Mouse (Mus musculus): ENCODE measurements around the gene Duoxa1.
A peak's percentile ranks its signal among the peaks of the same experiment; 100 is the strongest.
"Not testable (repeated sequence)": the region's sequence is repeated elsewhere in the genome, so short reads cannot be mapped to it uniquely, and the experiment has no call there.

Duoxa1 gene

GRCm38 (mm10) chr2:122313536-122313935 lies at the start of gene Duoxa1:
Gene Duoxa1, minus strand, starts transcription at chr2:122313730.
- DNase-seq, result no peak

- no peak for DNase-seq
Measured at GRCm38 (mm10) chr2:122362622-122363523, 49.3 kb upstream of the Duoxa1 start.

- DNase-seq, result no peak
Measured at GRCm38 (mm10) chr2:122361868-122362621, 48.5 kb upstream of the Duoxa1 start.

DNA sequence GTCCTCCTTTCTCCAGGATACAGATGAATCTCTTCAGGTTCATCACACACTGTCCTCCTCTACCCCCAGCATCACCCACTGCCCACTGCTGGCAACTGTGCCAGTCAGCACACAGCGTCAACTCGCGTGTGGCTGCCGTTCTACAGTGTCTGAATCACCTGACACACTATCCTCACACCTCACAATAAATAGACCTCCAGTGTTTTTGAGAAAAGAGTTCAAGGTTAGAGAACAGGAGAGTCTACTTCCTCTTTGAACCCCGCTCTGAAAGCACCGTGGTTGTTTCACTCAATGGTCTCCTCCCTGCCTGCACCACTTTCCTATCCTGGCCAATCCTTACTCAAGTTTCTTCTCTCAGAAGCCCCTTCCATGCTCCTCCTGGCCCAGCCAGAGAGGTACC lies 47.7 kb upstream of the Duoxa1 start:
- no peak for DNase-seq

- DNase-seq, result no peak
Measured at GRCm38 (mm10) chr2:122360310-122360709, 46.8 kb upstream of the Duoxa1 start.

DNA sequence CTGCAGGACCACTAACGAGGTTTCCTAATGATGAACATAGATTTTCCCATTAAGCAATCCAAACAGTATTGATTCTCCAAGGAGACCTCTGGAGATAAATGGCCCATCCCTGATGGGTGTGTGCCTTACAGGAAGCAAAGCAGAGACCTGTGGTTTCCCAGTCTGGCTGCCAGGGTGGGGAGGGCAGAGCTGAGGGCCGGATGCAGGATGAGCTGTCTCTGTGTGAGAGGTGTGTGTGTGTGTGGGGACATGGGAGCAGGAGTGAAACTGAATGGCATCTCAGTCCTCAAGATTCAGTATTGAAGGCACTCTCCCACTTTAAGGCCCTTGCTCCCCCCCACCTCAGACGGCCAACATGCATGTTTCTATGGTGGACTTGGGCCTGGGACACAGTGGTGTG lies 42.7 kb upstream of the Duoxa1 start:
- DNase-seq, result no peak

DNA sequence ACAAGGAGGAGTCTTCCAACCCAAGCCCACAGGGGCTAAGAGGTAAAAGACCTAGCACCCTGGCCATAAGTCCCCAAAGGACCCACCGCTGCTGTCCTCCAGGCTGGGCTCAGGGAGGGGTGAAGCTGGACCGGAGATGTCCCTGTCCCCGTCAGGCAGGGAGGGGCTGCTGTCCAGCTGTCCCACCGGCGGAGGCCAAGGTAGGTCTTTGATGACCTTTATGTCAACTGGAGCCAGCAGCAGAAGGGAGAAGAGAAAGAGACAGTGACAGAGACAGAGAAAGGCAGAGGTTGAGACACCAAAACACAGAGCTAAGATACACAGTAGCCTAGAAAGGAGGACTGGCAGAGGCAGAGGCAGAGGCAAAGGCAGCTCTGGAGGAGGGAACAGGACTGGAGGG lies 41.9 kb upstream of the Duoxa1 start:
- no peak for DNase-seq

DNA sequence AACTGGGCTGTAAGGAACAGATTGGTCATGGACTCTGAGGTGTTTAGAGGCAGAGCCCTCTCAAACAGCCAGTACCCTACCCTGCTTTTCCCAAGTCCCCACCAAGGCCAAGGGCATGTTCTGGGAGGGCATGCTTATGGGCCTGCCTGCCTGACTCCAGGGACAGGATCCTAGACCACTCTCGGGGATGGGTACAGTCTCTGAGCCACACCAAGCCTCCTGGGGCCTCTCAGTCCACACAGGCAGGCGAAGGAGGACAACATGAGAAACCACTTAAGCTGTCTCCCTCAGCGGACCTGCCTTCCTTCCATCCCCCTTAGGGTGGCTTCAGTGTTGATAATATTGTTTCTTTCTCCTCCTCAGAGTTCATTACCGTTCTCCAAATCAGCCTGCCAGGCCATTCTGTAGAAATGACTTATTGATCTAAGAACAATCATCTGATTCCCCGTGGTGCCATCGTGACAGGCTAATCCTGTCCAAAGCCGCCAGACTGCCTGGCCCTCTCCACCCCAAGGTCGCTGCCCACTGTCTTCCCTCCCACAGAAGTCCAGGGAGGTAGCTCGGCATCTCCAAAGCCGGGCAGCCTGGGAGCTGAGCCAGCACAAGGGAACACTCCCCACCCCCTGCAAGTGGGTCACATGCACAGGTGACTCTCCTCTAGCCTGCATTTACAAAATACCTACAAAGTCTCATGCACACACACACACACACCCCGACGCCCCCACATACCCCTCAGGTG lies 40.8 kb upstream of the Duoxa1 start:
- DNase-seq, result no peak

GRCm38 (mm10) chr2:122353765-122354164 lies 40.2 kb upstream of the Duoxa1 start:
- DNase-seq, result no peak

DNA sequence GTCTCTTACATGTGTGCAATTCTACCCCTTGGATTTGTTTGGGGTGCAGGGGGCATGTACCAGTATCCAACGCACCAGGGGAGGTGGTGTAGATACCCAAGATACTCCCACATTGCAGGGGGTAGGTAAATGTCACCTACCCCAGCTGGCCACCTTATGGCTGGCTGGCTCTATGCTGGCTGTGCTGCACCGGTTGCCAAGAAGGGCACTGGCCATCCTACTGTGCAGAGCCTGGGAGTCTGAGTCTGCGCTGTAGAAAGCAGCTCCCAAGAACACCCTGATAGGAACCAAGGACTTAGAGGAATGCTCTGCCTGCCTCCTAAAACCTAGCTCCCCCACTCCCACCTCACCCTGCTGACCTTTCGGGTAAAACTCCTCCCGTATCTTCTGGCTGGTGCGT lies 39.5 kb upstream of the Duoxa1 start:
- no peak for DNase-seq

DNA sequence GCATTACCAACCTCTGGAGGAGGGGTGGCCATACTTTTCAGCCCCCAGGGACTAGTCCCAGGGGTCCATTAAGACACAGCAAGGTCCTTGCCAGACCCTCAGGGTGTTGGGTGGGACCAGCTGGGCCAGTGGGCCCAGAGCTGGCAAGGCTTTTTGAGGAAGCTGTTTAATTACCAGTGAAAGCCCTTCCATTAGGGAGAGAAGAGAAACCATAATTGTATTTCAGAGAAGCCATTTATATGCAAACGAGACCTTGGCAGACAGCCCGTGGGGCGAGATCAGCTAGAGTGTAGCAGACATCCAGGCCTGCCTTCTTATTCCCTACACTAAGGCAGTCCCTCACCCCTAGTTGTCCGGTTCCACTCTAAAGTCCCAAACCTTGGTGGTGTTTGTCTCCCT lies 38.4 kb upstream of the Duoxa1 start:
- peak; percentile 66 for DNase-seq

DNA sequence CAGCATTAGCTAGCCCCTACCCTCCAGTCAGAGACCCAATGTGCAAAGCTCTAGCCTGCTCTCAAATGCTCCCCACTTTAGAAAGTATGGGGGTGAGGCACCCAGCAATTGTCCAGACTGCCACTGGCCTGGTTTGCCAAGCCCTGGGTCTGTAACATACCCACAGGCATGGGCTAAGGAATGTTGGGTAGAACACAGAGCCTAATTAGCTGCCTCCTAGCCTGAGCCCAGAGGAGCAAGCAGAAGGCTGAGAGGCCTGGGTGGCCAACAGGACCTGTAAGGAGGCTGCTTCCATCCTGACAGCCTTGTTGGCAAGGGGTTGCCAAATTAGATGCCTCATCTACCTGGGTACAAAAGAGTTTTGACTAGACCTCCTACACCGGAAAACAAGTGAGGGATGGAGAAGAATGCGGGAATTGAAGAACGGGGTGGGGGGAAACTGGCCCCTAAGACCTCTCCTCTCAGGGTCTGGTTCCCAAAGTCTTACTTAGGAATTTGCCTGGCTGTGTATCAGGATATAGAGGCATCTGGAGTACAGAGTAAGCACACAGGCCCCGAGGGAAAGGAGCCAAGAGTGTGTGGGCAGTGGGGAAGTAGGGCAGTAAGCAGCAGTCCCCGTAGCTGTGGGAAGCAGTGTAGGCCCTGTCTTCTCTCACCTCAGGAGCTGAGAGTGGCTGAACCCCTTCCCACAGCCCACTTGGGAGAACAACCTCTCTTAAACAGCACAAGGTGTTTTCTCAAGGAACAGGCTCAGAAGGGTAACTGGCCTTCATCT lies 37.8 kb upstream of the Duoxa1 start:
- peak; percentile 77 for DNase-seq

- DNase-seq, result no peak
Measured at GRCm38 (mm10) chr2:122349136-122349785, 35.7 kb upstream of the Duoxa1 start.

GRCm38 (mm10) chr2:122348531-122349131 lies 35.1 kb upstream of the Duoxa1 start:
- peak; percentile 90 for DNase-seq

DNA sequence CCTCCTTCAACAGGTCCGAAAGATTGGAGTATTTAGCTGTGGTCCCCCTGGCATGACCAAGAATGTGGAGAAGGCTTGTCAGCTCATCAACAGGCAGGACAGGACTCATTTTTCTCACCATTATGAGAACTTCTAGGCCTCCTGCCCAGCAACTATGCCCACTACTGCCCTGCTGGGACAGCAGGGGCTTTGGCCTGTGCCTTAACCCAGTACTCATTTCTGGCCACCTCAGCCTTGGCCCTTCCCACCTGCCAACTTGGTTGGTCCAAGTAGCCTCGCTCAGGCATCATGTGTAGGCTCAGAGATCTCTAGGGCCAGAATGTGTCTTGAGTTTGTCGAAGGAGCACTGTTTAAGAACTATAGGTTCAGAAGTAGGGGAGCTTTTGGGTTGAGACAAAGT lies 33.7 kb upstream of the Duoxa1 start:
- DNase-seq, result no peak

- not testable (repeated sequence) for DNase-seq
Measured at GRCm38 (mm10) chr2:122346164-122346563, 32.6 kb upstream of the Duoxa1 start.

- DNase-seq, result no peak
Measured at GRCm38 (mm10) chr2:122345106-122345893, 31.8 kb upstream of the Duoxa1 start.

GRCm38 (mm10) chr2:122337291-122337690 lies 23.8 kb upstream of the Duoxa1 start:
- DNase-seq, result no peak

GRCm38 (mm10) chr2:122334170-122334569 lies 20.6 kb upstream of the Duoxa1 start:
- DNase-seq, result no peak

GRCm38 (mm10) chr2:122332222-122332621 lies 18.7 kb upstream of the Duoxa1 start:
- DNase-seq, result no peak

DNA sequence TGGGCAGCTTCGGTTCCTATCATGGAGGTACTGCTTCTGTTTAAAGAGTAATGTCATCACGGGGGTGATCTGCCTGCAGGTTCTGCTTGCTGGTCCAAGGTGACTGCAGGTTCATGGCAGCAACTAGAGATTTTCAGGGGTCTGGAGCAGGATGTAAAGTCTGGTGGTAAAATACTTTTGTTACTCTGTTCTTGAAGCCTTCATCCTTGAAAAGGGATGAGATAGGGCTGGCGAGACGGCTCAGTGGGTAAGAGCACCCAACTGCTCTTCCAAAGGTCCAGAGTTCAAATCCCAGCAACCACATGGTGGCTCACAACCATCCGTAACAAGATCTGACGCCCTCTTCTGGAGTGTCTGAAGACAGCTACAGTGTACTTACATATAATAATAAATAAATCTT lies 16.8 kb upstream of the Duoxa1 start:
- not testable (repeated sequence) for DNase-seq
